Mouse (Mus musculus) kidney, postnatal 25 days (tissue): ENCODE measurements around the gene Sept9.
"Not testable (repeated sequence)": the region's sequence is repeated elsewhere in the genome, so short reads cannot be mapped to it uniquely, and the experiment has no call there.

Experiments used
- DNase-seq, 2 experiments: peaks; one replicate each; pipeline ENCODE4 v3.0.0; 2021; ENCODE audit warnings: mixed read lengths in 2 of 2

The Sept9 gene

DNA sequence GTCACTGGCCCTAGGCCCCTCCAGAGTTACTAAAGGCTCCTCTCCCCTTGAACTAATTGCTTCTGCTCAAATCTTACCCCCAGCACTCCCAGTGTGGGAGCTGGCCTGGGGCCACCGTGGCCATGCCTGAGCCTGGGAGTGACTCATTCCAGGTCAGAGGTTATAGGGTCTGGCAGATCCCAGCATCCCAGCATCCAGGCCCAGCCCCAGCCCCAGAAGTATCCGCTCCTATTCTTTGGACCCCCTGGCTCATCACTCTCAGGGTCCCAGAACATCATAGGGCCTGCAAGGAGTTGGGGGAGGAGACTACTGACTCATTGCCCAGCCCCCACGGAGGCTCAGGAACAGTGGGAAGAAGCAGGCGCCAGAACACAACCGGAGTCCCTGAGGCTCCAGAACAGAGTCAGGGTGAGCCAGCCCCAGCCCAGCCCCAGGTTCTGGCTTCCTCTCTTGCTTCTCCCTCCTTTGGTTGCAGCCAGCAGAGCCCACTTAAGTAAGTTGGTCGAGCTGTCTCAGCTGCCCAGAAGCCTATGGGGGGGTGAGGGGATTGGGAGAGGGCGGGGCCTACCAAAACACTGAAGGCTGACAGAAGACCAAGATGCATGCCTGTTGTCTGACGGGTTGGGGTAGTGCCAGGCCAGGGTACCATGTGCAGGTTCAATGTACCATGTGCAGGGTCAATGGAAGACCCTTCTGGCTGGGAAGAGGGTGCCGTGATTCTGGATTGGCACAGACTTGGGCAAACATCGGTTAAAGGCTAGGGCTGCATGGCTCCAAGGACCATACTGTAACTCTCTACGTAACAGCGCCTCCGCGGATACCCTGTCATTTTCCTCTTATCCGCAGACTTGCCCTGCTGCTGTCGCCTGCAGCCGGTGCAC lies 132.1 kb downstream of the Sept9 start:
- DNase-seq: peak in 1 of 2 experiments; percentile 33

DNA sequence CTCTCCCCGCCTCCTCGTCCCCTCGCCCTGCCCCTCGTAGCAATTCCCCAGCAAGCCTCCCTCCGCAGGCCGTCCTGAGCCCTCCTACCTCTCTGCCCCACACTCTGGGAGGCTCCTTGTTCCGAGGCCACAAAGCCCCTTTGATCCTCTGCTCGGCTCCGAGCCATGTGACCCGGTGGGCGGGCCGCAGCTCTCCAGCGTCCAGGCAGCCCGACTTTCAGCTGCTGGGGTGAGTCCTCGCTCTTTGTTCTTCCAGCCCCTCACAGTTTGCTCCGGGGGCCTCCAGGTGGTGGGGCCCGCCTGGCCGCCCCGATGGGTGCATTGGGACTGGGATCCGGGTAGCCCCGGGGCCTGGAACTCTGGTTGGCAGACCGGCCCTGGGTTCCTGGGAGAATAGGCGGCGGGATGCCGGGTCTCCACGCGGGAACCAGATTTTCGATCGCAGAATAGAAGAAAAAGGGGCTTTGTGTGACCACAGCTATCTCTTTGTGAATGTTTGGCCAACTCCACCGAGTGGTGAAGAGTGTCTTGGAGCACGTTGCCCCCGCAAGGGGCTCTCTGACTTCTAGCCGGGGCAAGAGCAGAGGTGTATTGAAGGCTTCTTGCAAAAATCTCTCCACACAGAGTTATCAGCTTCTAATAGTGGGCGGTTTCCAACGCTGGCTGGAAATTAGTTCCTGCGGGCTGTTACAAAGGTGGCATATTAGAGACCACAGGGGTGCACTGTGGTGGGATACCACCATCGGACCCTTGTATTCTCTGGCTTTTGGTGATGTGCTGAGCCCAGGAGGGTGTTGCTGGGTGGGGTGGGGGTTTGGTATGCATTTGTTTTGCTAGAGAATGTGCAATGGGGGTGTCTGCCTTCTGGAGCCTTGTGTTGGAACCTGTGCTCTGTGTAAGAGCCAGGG lies 133.0 kb downstream of the Sept9 start:
- peak; percentile 58 to 62 for DNase-seq

DNA sequence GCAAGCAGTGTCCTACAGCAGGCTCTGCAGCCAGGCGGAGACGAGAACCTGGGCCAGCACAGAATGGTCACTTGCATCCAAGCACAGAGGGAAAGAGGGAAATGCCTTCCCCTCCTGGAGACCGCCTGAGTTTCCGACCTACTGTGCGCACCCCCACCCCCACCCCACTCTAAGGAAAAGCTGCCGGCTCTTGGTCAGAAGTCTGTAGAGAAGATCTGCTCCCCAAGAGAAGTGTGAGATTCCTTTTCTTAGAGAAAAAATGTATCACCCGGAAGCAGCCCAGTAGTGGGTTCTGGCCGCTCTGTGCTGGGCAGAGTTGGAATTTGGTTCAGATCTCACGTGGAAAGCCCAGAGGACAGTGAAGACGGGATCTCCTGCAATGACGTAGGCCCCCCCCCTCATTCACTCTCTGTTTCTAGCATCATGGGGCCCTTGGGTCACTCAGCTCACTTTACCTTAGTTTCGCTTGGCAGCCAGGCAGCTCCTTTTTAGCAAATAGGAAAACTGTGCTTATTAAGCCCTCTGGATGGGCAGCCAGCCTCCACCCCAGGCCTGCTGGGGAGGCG lies 133.8 kb downstream of the Sept9 start:
- no peak for DNase-seq

DNA sequence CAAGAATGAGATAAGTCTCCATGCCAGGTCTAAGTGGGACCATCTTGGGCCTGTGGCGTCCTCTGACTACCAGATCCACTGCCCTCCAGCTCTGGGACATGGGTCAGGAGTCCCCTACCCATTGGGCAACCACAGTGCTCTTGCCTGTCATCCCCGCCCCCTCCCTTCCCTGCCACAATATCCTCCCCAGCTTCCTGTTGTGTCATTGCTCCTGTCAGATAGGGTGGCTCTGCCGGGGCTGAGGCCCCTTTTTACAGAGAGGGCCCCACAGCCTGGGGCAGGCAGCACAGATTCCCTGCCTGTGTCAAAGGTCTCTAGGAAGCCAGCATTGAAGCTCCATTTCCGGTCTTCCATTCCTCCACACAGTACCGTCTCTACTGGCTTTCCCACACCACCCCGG lies 134.6 kb downstream of the Sept9 start:
- no peak for DNase-seq

DNA sequence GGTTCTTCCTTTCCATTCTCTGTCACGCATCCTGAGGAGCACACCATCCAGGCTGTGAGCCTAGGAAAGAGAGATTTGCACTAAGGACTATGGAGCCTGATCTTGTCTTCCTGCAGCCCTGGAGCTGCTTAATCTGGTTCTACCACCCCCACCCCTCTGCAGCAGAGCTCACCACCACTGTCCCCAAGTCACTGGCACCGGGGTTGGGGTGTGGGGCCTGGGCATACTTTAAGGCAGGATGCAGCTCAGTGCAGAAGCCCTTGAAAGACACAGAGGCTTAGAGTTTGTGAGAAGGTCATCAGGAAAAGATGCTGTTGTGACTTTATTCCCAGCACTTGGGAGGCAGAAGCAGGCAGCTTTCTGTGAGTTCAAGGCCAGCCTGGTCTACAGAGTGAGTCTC lies 135.7 kb downstream of the Sept9 start:
- DNase-seq: no peak

DNA sequence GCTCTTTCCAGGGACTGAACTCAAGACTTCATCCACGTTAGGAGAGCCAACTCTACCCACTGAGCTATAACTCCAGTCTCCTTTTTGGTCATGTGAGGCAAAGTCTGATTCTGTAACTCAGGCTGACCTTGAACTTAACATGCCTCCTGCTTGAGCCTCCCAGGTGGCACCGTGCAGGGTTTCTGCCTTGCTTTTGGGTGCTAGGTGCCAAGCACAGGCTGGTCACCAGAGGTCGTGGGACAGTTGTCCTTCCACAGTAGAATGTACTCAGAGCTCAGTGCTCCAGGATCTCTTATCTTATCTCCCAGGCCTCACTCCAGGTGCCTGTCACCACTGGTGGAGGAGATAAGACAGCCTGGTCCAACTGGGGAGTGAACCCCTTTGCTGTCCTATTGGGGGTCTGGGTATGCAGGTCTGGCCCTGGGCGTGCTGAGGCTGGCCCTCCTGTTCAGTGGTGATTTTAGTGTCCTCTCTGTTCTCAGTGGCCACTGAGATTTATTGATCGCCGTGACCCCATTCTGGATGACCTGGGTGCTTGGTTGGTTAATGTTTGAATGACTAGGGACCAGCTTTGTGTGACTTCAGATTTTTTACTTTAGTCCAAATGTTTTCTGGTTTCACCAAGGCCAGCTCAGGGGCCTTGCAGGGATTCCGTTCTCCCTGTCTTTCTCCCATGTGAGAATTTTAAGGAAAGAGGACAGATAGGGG lies 136.8 kb downstream of the Sept9 start:
- no peak for DNase-seq

DNA sequence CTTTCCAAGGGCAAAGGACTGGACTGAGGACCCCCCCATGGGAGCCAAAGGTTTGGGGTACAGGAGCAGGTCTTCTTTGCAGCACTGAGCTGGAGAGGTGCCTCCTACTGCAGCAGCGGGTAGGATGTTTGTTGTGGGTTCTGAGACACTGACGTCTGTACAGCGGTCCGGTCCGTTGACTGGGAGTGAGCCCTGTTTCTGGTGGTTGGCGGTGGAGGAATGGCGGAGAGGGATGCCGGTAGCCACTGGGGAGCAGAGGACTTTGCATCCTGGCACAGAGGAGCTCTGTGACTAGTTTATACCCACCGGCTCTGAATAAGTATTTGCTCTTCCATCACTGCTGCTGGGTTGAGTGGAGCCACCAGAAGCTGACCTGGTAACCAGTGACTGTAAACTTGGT lies 138.3 kb downstream of the Sept9 start:
- DNase-seq: no peak

DNA sequence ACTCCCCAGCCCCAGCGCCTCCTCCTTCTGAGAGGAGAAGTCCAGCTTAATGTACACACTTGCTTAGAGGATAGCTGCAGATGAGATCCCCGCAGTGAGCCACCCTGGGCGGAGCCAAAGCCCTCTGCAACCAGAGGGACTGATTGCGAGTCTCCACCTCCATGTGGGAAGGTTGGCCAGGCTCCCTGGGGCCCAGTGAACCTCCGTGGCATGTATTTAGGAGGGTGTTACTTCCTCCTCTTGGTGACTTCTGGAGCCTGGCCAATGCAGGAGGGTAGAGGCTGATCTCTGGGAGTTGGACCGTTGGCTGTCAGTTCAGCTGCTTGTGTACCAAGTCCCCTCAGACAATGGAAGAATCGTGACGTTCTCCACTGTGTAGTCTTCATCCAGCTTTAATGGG lies 139.0 kb downstream of the Sept9 start:
- peak; percentile 75 to 86 for DNase-seq

DNA sequence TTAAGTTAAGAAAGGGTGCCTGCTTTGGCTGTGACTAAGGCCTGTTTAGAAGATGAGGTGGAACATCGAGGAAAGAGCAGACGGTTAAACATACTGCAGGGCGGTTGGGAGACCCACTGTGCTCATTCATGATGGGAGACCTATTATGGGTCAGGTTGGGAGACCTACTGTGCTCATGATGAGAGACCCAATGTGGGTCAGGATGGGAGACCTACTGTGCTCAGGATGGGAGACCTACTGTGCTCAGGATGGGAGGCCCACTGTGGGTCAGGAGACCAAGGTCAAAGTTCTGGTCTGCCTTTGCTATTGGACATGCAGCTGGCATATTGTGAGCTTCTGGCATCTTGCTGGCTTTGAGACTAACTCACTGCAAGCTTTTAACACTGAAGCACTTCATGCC lies 139.6 kb downstream of the Sept9 start:
- no peak for DNase-seq

DNA sequence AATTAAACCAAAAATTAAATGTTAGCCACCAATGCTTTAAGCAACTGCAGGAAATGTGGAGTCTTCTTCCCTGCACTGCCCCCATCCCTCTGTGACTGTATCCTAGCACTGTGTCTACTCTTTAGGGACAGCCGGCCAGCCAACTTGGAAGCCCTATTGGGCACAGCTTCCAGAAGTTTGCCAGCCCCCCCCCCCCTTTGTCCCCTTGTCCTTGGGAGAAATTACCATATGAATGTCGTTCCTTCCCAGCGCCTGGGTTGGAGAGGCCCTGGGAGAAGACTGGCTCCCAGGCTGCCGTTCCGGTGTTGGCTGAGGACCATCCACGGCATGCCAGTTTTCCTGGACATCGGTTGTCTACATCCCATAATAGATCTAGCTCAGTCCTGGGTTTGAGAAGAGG lies 141.8 kb downstream of the Sept9 start:
- peak; percentile 21 to 67 for DNase-seq

DNA sequence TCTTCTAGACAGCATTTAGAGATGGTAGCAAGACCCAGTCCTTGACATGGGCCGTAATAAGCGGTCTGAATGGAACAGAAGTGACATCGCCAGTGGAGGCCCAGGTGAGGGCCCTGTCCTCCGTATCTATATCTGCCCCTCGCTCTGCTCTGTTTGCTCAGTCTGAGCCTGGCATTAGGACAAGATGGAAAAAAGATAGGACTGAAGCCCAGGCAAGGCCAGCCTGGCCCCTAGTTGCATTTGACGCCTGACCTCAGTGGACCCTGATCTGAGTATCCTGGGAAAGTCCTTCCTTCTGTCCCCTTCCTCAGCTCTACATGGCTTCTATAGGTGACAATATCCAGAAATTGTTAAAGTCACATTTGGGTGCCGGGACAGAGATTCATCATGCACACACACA lies 142.6 kb downstream of the Sept9 start:
- DNase-seq: no peak

DNA sequence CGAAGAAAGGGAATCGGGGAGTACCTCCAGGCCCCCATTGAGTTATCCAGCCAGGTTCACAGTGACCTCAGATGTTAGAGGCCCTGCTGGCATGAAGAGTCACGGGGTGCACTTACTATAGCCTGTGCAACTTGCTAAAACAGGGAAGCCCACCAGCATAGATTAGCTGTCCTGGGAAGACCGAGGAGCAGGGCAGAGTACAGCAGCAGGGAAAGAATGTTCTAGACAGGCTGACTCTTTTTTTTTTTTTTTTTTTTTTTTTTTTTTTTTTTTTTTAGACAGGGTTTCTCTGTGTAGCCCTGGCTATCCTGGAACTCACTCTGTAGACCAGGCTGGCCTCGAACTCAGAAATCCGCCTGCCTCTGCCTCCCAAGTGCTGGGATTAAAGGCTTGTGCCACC lies 143.0 kb downstream of the Sept9 start:
- not testable (repeated sequence) for DNase-seq

DNA sequence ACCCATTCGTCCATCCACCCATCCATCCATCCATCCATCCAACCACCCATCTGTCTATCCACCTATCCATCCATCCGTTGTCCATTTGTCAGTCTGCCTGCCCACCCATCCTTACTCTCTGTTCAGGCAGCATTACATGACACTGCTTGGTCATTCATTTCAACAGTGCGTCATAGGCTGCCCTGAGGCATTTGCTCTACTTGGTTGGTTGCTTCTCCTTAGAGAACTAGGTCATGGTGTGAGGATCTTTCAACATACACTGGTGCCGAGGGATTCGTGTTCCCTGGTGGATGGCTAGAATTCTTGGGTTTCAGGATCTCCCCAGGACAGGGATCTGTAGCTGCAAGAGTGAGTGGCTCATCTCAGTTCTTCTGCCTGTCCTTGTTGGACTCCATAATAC lies 144.3 kb downstream of the Sept9 start:
- DNase-seq: no peak

DNA sequence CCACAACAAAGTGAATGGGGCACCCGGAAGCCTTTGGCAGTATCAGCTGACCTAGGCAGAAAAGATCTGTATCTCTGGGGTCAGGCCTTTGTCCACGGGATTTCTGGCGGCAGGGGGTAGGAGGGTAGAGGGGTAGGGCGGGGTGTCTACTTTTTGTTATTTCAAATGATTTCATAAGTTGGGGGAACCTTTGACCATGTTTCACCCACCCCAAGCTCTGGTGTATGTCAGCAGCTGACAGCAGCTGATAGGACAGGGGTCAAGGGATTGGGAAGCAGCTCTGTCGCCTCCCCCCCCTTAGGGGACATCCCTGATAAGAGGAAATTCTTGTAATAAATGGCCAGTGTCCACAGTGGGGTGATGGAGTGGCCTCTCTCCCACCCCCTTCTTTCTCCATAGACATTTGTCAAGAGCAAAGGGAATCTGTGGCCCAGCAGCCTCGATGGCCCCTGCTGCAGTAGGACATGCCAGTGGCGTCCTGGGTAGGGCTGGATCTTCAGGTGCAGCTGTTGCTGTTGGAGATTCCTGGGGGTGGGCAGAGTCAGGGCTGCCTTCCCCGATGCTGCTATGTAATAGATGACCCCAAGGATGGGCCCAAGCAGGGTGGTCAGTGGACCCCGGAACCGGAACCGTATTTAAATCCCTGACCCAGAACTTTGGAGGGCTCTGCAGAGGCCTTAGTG lies 145.0 kb downstream of the Sept9 start:
- DNase-seq: no peak

DNA sequence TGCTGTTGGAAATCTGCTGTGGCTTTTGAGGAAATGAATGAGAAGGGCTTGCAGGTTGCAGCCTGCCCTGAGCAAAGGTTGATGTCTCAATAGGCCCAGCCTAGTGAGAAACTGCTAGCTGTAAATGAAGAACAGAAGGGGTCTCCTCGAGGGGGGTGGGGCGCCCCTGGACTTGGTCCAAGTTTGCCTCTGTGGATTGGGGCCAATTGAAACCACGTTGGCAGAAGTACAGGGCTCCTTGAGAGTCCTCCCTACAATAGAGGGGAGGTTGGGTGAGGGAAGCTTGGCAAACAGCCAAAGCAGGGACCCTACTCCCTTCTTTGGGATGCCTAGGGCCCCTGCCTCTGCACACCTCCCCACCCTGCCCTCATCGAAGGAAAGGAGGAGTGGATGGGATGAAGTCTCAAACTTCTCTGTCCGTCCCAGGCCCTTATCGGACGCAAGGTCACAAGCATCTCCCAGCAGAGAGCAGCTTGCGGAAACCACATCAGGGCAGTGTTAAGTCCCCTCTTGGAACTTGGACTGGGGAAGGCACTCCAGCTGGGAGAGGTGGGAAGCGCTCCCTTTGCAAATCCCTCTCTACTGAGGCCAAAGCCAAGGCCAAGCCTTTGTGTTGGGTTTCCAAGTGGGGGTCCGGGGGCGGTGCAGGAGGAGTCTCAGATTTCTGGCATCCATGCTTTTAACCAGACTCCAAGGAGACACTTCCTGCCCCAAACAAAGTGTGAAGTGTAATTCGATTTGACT lies 145.7 kb downstream of the Sept9 start:
- no peak for DNase-seq

DNA sequence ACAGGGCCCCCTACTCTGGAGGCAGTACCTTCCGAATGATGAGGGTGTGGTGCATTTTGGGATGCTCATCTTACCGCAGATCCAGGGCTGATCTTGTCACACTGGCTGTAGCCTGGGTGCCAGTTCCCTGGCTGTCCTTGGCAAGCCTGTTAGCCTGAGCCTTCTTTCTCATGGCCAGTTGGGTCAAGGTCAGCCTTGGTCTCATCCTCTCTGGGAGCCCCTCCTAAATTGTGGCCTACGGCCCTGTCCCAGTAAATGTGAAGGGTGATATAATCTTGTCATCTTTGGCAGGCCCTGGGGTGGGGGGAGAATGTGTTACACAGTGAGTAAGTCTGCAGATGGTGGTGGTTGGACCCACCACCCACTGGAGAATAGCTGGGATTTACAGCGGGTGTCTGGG lies 147.8 kb downstream of the Sept9 start:
- no peak for DNase-seq

DNA sequence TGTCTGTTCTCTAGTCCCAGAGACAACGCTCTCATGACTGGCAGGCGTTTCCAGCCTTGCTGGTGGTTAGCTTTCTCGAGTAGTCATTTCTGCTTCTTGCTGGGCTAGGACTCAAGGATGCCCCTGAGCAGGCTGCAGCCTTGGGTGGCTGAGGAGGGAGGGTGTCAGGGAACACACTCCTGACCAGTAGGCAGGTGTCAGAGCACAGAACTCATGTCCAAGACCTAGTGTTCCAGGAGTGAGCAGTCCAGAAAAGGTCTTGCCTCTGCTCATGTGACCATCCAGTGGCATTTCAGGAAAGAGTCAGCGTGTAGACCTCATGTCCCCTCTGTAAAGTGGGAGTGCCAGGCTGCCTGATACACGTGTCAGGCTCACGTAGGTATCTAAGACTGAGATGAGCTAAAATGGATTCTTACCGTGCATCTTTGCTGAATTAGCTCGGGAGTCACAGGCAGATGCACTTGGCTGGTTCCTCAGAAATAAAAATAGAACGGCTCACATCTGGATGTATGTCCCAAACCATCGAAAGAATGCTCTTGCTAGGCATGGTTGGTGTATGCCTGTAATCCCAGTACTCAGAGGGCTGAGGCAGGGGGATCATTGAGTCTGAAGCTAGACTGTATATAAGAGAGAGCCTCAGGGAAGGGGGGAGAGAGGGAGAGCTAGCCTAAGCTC lies 149.1 kb downstream of the Sept9 start:
- DNase-seq: no peak

DNA sequence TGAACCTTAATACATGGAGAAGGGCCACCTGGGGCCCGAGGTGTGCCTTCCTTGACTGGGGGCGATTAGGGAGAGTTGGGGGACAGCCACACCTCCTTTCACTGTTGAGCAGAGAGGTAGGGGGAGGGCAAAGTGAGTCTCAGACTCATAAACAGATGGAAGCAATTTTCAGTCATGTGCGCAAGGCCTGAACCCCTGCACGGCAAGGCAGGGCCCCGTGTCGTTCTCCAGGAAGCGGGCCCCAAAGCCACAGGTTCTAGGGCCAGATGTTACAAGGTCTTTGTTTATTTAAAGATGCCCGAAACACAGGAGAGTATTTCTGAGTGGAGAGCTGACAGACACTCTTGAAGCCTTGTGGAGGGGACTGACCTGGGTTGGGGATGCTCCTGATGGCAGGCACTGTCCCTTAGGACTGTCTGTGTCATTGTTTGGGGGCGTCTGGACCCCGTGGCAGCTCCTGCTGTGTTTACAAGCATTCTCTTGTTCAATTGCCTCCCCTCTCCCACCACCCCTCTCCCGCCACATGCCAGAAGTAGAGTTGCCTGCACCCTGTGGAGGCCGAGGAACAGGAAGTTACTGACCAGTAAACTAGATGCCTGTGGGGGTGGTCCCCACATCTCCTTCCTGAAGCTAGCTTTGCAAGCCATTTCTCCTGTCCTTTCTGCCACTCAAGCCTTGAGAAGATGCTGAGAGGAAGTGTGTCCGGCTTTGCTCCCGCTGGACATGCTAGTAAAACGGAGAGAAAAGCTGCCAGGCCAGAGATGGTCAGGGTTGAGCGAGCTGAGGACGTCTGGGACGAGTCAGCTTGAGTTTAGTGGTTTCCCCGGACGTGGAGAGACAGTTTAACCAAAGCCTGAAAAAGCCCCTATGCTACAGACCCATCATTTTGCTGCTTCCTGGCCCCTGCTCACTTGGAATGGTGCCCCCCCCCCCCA lies 150.2 kb downstream of the Sept9 start:
- no peak for DNase-seq

DNA sequence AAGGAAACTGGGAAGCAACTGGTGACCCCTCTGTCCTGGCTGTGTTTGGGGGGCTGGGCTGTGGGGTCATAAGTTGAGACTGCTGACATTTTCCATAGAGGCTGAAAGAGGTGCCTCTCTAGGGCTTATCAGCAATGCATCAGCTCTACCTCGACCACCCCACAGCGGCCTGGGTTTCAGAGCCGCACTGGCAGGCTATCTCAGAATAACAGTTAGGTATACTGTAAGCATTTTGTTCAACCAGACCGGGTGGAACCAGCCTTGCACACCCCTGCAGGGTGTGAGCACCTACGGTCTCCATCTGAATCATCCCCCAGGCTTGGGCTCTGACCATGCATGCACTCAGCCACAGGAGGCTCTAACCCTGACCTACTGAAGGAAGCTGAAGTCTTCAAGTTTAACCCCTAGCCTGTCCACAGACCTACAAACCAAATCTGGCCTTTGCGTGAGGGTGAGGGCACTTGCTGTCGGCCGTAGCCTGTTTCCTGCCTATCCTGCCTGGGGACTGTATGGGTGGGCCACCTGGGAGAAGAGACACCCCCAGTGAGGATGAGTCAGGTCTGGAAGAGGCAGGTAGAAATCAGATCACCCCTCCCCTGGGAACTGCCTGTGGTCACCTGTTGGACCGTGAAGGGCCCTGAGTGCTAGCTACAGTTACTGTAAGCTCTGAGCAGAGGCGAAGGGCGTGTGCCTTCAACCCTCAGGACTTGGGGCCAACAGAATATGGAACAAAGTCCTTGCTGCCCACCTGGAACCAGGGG lies 151.2 kb downstream of the Sept9 start:
- no peak for DNase-seq
